Mouse (Mus musculus) forebrain, embryonic 11.5 days (tissue): ENCODE data around the gene Tnik. TPM values are rescaled to one million over a fixed set of nuclear protein-coding genes. Genes with fewer than 3 reads are reported as not detected.

Experiments
- ATAC-seq: fragments of 200-750 bp; cut with Nextera tagmentation; replicated peaks from 2 replicates; pipeline ENCODE4 v1.8.0; 2017; ENCODE audit warnings: moderate TSS enrichment; ENCODE audit not compliant: low FRiP score
- DNase-seq: peaks from one replicate; pipeline ENCODE4 v3.0.0-alpha.2; 2017; ENCODE audit warnings: low spot score
- H3K27ac ChIP-seq: fragments of 300-500 bp; sonication (generic); 2 replicates; pipeline ENCODE4 v1.5.1; 2014; ENCODE audit warnings: low read depth, low read length
- H3K27me3 ChIP-seq: fragments of 300-500 bp; sonication (generic); 2 replicates; pipeline ENCODE4 v1.6.1; 2014; ENCODE audit warnings: mild to moderate bottlenecking, low read length, mixed read lengths; ENCODE audit not compliant: control insufficient read depth, insufficient read depth
- H3K36me3 ChIP-seq: fragments of 300-500 bp; sonication (generic); 2 replicates; pipeline ENCODE4 v1.6.1; 2014; ENCODE audit warnings: mild to moderate bottlenecking, low read length, moderate library complexity, mixed read lengths; ENCODE audit not compliant: control insufficient read depth, insufficient read depth
- H3K4me1 ChIP-seq: fragments of 300-500 bp; sonication (generic); replicated peaks from 2 replicates; pipeline ENCODE4 v1.6.1; 2014; ENCODE audit warnings: low read length, mixed read lengths; ENCODE audit not compliant: control insufficient read depth, insufficient read depth
- H3K4me2 ChIP-seq: fragments of 300-500 bp; sonication (generic); 2 replicates; pipeline ENCODE4 v1.6.1; 2014; ENCODE audit warnings: low read depth, mild to moderate bottlenecking, low read length, moderate library complexity, mixed read lengths; ENCODE audit not compliant: severe bottlenecking
- H3K4me3 ChIP-seq: fragments of 300-500 bp; sonication (generic); 2 replicates; pipeline ENCODE4 v1.5.1; 2014; ENCODE audit warnings: low read depth, low read length
- H3K9ac ChIP-seq: fragments of 300-500 bp; sonication (generic); 2 replicates; pipeline ENCODE4 v1.6.1; 2014; ENCODE audit warnings: low read length
- H3K9me3 ChIP-seq: fragments of 300-500 bp; sonication (generic); 2 replicates; pipeline ENCODE4 v1.6.1; 2016; ENCODE audit warnings: low read length, mixed read lengths; ENCODE audit not compliant: control insufficient read depth
- WGBS: fragments of 180-500 bp; shearing (Covaris S2); extraction: QIAGEN DNeasy Blood & Tissue Kit; methylation state at CpG from one replicate; pipeline ENCODE4 v1.1.7; 2014; 5-methylcytosine and 5-hydroxymethylcytosine counted together
- polyA plus RNA-seq: library from polyadenylated mRNA; unstranded; fragments of >200 nt; fragmentation: Nextera tagmentation; extraction: Ambion mirVana; gene quantifications from 2 replicates; pipeline ENCODE4 v1.2.1, GENCODE M21; 2014

Tnik gene
- polyA plus RNA-seq, 1 experiment from 2014 or later, result 21.7 TPM

GRCm38 (mm10) chr3:28228930-28229329 is 34.1 kb upstream of the Tnik start:
- no peak overlapping the region for H3K9ac ChIP-seq
- no peak for DNase-seq
- no peaks in the 10 kb centered on the region for H3K27me3 ChIP-seq
- H3K4me1 ChIP-seq, result peaks cover 3% of the 10 kb centered on the region; the same call in 1 of the 2 replicates
- H3K4me3 ChIP-seq, result no peak overlapping the region
- no peaks in the 10 kb centered on the region for H3K36me3 ChIP-seq
- H3K27ac ChIP-seq, result no peak overlapping the region
- H3K9me3 ChIP-seq, result no peaks in the 10 kb centered on the region
- no peak overlapping the region for H3K4me2 ChIP-seq
- ATAC-seq, result no peak
- WGBS, result 82% methylated on average over 4 of the region's 4 CpGs

- Histone ChIP-seq H3K4me1 (peaks cover 3% of the 10 kb centered on the region; the same call in 1 of the 2 replicates), H3K4me3 (no peak overlapping the region), H3K27me3 (no peaks in the 10 kb centered on the region), H3K27ac (no peak overlapping the region), H3K4me2 (no peak overlapping the region), H3K36me3 (no peaks in the 10 kb centered on the region), H3K9ac (no peak overlapping the region), H3K9me3 (no peaks in the 10 kb centered on the region)
- WGBS, result 87% methylated on average over 2 of the region's 2 CpGs
- ATAC-seq (no peak), DNase-seq (no peak)
Observed at GRCm38 (mm10) chr3:28229503-28229902, 33.5 kb upstream of the Tnik start.

- no peak for ATAC-seq
- H3K9ac ChIP-seq, result no peak overlapping the region
- DNase-seq, result no peak
- H3K27ac ChIP-seq, result no peak overlapping the region
- H3K4me2 ChIP-seq, result no peak overlapping the region
- no peaks in the 10 kb centered on the region for H3K9me3 ChIP-seq
- H3K4me3 ChIP-seq, result no peak overlapping the region
- 86% methylated on average over 4 of the region's 4 CpGs for WGBS
- no peaks in the 10 kb centered on the region for H3K4me1 ChIP-seq
- H3K36me3 ChIP-seq, result no peaks in the 10 kb centered on the region
- H3K27me3 ChIP-seq, result no peaks in the 10 kb centered on the region
Observed at GRCm38 (mm10) chr3:28232885-28233284, 30.1 kb upstream of the Tnik start.

- Histone ChIP-seq H3K4me2 (no peak overlapping the region), H3K27me3 (no peaks in the 10 kb centered on the region), H3K4me1 (no peaks in the 10 kb centered on the region), H3K4me3 (no peak overlapping the region), H3K36me3 (no peaks in the 10 kb centered on the region), H3K27ac (no peak overlapping the region), H3K9ac (no peak overlapping the region), H3K9me3 (no peaks in the 10 kb centered on the region)
- no peak for DNase-seq
- WGBS, result 87% methylated on average over 7 of the region's 7 CpGs
- no peak for ATAC-seq
Observed at GRCm38 (mm10) chr3:28234179-28234578, 28.8 kb upstream of the Tnik start.

GRCm38 (mm10) chr3:28236689-28237088 is 26.3 kb upstream of the Tnik start:
- H3K36me3 ChIP-seq, result no peaks in the 10 kb centered on the region
- no peak overlapping the region for H3K4me3 ChIP-seq
- ATAC-seq, result no peak
- H3K9me3 ChIP-seq, result no peaks in the 10 kb centered on the region
- H3K9ac ChIP-seq, result no peak overlapping the region
- no peak for DNase-seq
- H3K4me2 ChIP-seq, result no peak overlapping the region
- no peaks in the 10 kb centered on the region for H3K27me3 ChIP-seq
- 90% methylated on average over 4 of the region's 4 CpGs for WGBS
- no peaks in the 10 kb centered on the region for H3K4me1 ChIP-seq
- H3K27ac ChIP-seq, result no peak overlapping the region

- ATAC-seq (no peak), DNase-seq (no peak)
- H3K9ac ChIP-seq, result no peak overlapping the region
- 70% methylated on average over 2 of the region's 2 CpGs for WGBS
- H3K27me3 ChIP-seq, result no peaks in the 10 kb centered on the region
- no peaks in the 10 kb centered on the region for H3K9me3 ChIP-seq
- H3K4me2 ChIP-seq, result no peak overlapping the region
- no peaks in the 10 kb centered on the region for H3K4me1 ChIP-seq
- no peak overlapping the region for H3K4me3 ChIP-seq
- H3K27ac ChIP-seq, result no peak overlapping the region
- H3K36me3 ChIP-seq, result no peaks in the 10 kb centered on the region
Observed at GRCm38 (mm10) chr3:28238136-28238535, 24.9 kb upstream of the Tnik start.

GRCm38 (mm10) chr3:28242561-28242960 is 20.5 kb upstream of the Tnik start:
- 90% methylated on average over 2 of the region's 2 CpGs for WGBS
- no peak overlapping the region for H3K4me3 ChIP-seq
- no peak overlapping the region for H3K4me2 ChIP-seq
- no peak for ATAC-seq
- DNase-seq, result no peak
- no peaks in the 10 kb centered on the region for H3K9me3 ChIP-seq
- H3K27me3 ChIP-seq, result no peaks in the 10 kb centered on the region
- no peak overlapping the region for H3K27ac ChIP-seq
- H3K36me3 ChIP-seq, result no peaks in the 10 kb centered on the region
- no peaks in the 10 kb centered on the region for H3K4me1 ChIP-seq
- no peak overlapping the region for H3K9ac ChIP-seq

GRCm38 (mm10) chr3:28244244-28244890 is 18.6 kb upstream of the Tnik start:
- ATAC-seq (no peak), DNase-seq (no peak)
- no peaks in the 10 kb centered on the region for H3K27me3 ChIP-seq
- H3K4me3 ChIP-seq, result no peak overlapping the region
- no peaks in the 10 kb centered on the region for H3K9me3 ChIP-seq
- WGBS, result 83% methylated on average over 5 of the region's 5 CpGs
- H3K9ac ChIP-seq, result no peak overlapping the region
- H3K4me1 ChIP-seq, result no peaks in the 10 kb centered on the region
- no peak overlapping the region for H3K27ac ChIP-seq
- H3K4me2 ChIP-seq, result no peak overlapping the region
- no peaks in the 10 kb centered on the region for H3K36me3 ChIP-seq

GRCm38 (mm10) chr3:28248255-28248957 is 14.6 kb upstream of the Tnik start:
- 70% methylated on average over 3 of the region's 3 CpGs for WGBS
- no peaks in the 10 kb centered on the region for H3K4me1 ChIP-seq
- DNase-seq (no peak), ATAC-seq (no peak)
- H3K4me2 ChIP-seq, result no peak overlapping the region
- no peak overlapping the region for H3K9ac ChIP-seq
- H3K9me3 ChIP-seq, result no peaks in the 10 kb centered on the region
- no peaks in the 10 kb centered on the region for H3K36me3 ChIP-seq
- no peak overlapping the region for H3K4me3 ChIP-seq
- H3K27ac ChIP-seq, result no peak overlapping the region
- H3K27me3 ChIP-seq, result no peaks in the 10 kb centered on the region
